8 mouse cellular contexts compared by ENCODE assay signal in the genomic region with DNA sequence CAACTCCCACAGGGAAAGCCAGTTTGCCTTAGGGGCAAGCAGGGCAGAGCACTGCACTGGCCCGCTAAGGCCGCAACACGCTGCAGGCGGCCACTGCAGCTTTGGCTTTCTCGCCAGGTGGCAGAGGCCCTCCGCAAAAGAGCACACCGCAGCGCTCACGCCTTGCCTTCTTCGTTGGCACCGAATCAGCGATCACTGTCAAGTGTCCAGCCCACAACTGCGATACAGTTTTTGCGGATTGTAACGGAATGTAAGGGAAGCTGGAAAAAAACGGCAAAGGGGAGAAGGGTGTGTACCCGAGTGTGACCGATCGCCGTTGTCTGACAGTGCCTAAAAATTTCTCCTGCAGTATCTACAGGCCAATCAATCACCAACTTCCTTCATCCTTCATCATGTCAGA. TPM values are rescaled to one million over a fixed set of nuclear protein-coding genes. Genes with fewer than 3 reads are reported as not detected.
DNase-seq lines count a peak whose midpoint lies in the region; ATAC-seq and TF ChIP-seq lines count a peak whose summit lies in the region.

No protein-coding gene starts in this region.

- TF ChIP-seq POLR2A in bone marrow macrophage, adult 2 months (IDR thresholded peaks at IDR 0.05; ENCODE audit: borderline replicate concordance, low read depth, low read length): no peak

- peak overlapping the region; percentile 83 for H3K27ac ChIP-seq in layer of hippocampus, adult 2 months
- H3K27ac ChIP-seq in bone marrow macrophage, adult 2 months (ENCODE audit: insufficient read depth, low read depth, low read length): no peak overlapping the region
- no peak overlapping the region for H3K27ac ChIP-seq in embryonic facial prominence, embryonic 14.5 days (replicated peaks; ENCODE audit: low read depth, low read length)
- H3K27ac ChIP-seq in intestine, embryonic 15.5 days: no peak overlapping the region
- H3K27ac ChIP-seq in midbrain, postnatal 0 days (ENCODE audit: low read depth, low read length): peak overlapping the region; percentile 91

- peaks cover 30% of the 10 kb centered on the region for H3K4me1 ChIP-seq in bone marrow macrophage, adult 2 months (ENCODE audit: control insufficient read depth, insufficient read depth, low read length)
- peaks cover 10% of the 10 kb centered on the region; the same call in 1 of the 2 replicates for H3K4me1 ChIP-seq in embryonic facial prominence, embryonic 14.5 days (ENCODE audit: control insufficient read depth, insufficient read depth, low read length)
- peaks cover 16% of the 10 kb centered on the region for H3K4me1 ChIP-seq in intestine, embryonic 15.5 days (replicated peaks)
- no peaks in the 10 kb centered on the region for H3K4me1 ChIP-seq in midbrain, postnatal 0 days (ENCODE audit: insufficient read depth, low read length)

- TF ChIP-seq CTCF in layer of hippocampus, adult 2 months (conservative IDR thresholded peaks at IDR 0.05): no peak; the same call in none of the 2 replicates
- no peak for TF ChIP-seq CTCF in bone marrow macrophage, adult 2 months (IDR thresholded peaks at IDR 0.05; ENCODE audit: low read depth, low read length)
- peak; percentile 59 for TF ChIP-seq CTCF in midbrain, postnatal 0 days (IDR thresholded peaks at IDR 0.05)

- peak overlapping the region; percentile 91 for H3K4me2 ChIP-seq in embryonic facial prominence, embryonic 14.5 days (ENCODE audit: low read depth, low read length)
- peak overlapping the region; percentile 98 for H3K4me2 ChIP-seq in intestine, embryonic 15.5 days (replicated peaks)
- H3K4me2 ChIP-seq in midbrain, postnatal 0 days (ENCODE audit: low read depth, low read length, poor library complexity, severe bottlenecking): peak overlapping the region; percentile 71

- H3K9me3 ChIP-seq in embryonic facial prominence, embryonic 14.5 days (ENCODE audit: control insufficient read depth, low read length): no peaks in the 10 kb centered on the region
- H3K9me3 ChIP-seq in intestine, embryonic 15.5 days: no peaks in the 10 kb centered on the region
- H3K9me3 ChIP-seq in midbrain, postnatal 0 days (ENCODE audit: low read length): 0 out of 2 replicates have a peak, but pooled peaks cover 2% of the 10 kb centered on the region

- H3K36me3 ChIP-seq in embryonic facial prominence, embryonic 14.5 days (ENCODE audit: control insufficient read depth, insufficient read depth, low read length): no peaks in the 10 kb centered on the region
- H3K36me3 ChIP-seq in intestine, embryonic 15.5 days: no peaks in the 10 kb centered on the region
- 0 out of 2 replicates have a peak, but pooled peaks cover 3% of the 10 kb centered on the region for H3K36me3 ChIP-seq in midbrain, postnatal 0 days (ENCODE audit: insufficient read depth, low read length)

- peaks cover 18% of the 10 kb centered on the region for H3K27me3 ChIP-seq in embryonic facial prominence, embryonic 14.5 days (replicated peaks; ENCODE audit: control insufficient read depth, insufficient read depth, low read length)
- H3K27me3 ChIP-seq in intestine, embryonic 15.5 days (replicated peaks): peaks cover 35% of the 10 kb centered on the region
- H3K27me3 ChIP-seq in midbrain, postnatal 0 days (ENCODE audit: insufficient read depth, low read length): no peaks in the 10 kb centered on the region

- 0 out of 2 replicates have a peak, but pooled peaks have one; percentile 6 for ATAC-seq in embryonic facial prominence, embryonic 14.5 days (ENCODE audit: low read depth)
- peak; percentile 36 for ATAC-seq in intestine, embryonic 15.5 days
- peak; percentile 52 for ATAC-seq in midbrain, postnatal 0 days (ENCODE audit: low FRiP score)

- H3K4me3 ChIP-seq in layer of hippocampus, adult 2 months: peak overlapping the region; percentile 79
- H3K4me3 ChIP-seq in bone marrow macrophage, adult 2 months (ENCODE audit: insufficient read depth, low read length): peak overlapping the region; percentile 70
- peak overlapping the region; percentile 66 for H3K4me3 ChIP-seq in embryonic facial prominence, embryonic 14.5 days (ENCODE audit: low read depth, low read length)
- peak overlapping the region; percentile 59 for H3K4me3 ChIP-seq in intestine, embryonic 15.5 days (replicated peaks)
- peak overlapping the region; percentile 66 for H3K4me3 ChIP-seq in midbrain, postnatal 0 days (ENCODE audit: low read depth, low read length)

- no peak for DNase-seq in layer of hippocampus, adult 2 months (ENCODE audit: low spot score in 2 of 2)
- no peak for DNase-seq in layer of hippocampus, adult 18-20 months (ENCODE audit: low spot score in 2 of 2)
- peak; percentile 22 for DNase-seq in embryonic facial prominence, embryonic 14.5 days (ENCODE audit: low spot score)
- peak; percentile 53 for DNase-seq in midbrain, postnatal 0 days (ENCODE audit: low spot score)
- DNase-seq in thymus, postnatal 0 days (ENCODE audit: low spot score): no peak
- DNase-seq in gastrocnemius, adult 18-20 months (ENCODE audit: low spot score): no peak

- peak overlapping the region; percentile 28; the same call in 1 of the 2 replicates for H3K9ac ChIP-seq in embryonic facial prominence, embryonic 14.5 days (ENCODE audit: low read depth, low read length)
- H3K9ac ChIP-seq in intestine, embryonic 15.5 days: no peak overlapping the region
- peak overlapping the region; percentile 72 for H3K9ac ChIP-seq in midbrain, postnatal 0 days (replicated peaks; ENCODE audit: low read length, poor library complexity, severe bottlenecking)

- 3% methylated on average over 20 of the region's 20 CpGs for WGBS in embryonic facial prominence, embryonic 14.5 days
- 6% methylated on average over 20 of the region's 20 CpGs for WGBS in intestine, embryonic 15.5 days
- WGBS in midbrain, postnatal 0 days: 2% methylated on average over 20 of the region's 20 CpGs

RNA-seq across cellular contexts. Expression of gene Bend6, which starts 0.7 kb away (rescaled TPM):
- total RNA-seq in layer of hippocampus, adult 2 months (2021): 10 to 100 TPM; 71.7 to 72.1 TPM
- total RNA-seq in layer of hippocampus, adult 18-20 months (2021): 10 to 100 TPM; 74.5 to 80.9 TPM
- 0.42 and 1.2 TPM in 2 replicates for polyA plus RNA-seq in bone marrow macrophage, adult 2 months (2012; ENCODE audit: insufficient read depth, insufficient read length, missing spikeins)
- polyA plus RNA-seq in embryonic facial prominence, embryonic 14.5 days (2014; fragmentation: Nextera tagmentation; extraction: Ambion mirVana): 2.0 and 2.4 TPM in 2 replicates
- polyA plus RNA-seq in intestine, embryonic 15.5 days (2015; fragmentation: Nextera tagmentation; extraction: Ambion mirVana): 0.88 and 1.3 TPM in 2 replicates
- total RNA-seq in midbrain, postnatal 0 days (2014; rRNA removed): 115 and 128 TPM in 2 replicates
- 92.0 and 96.9 TPM in 2 replicates for polyA plus RNA-seq in midbrain, postnatal 0 days (2015; fragmentation: Nextera tagmentation; extraction: Ambion mirVana)
- 0.68 and 0.72 TPM in 2 replicates for polyA plus RNA-seq in thymus, postnatal 0 days (2015; fragmentation: Nextera tagmentation; extraction: Ambion mirVana)
- 1 to 10 TPM; 4.8 to 5.1 TPM for total RNA-seq in gastrocnemius, adult 18-20 months (2021)

RNA-seq across cellular contexts. Expression of gene Dst, which starts 1.1 kb away (rescaled TPM):
- 100 to 1,000 TPM; 206 to 207 TPM for total RNA-seq in layer of hippocampus, adult 2 months (2021)
- 100 to 1,000 TPM; 195 to 198 TPM for total RNA-seq in layer of hippocampus, adult 18-20 months (2021)
- polyA plus RNA-seq in bone marrow macrophage, adult 2 months (2012; ENCODE audit: insufficient read depth, insufficient read length, missing spikeins): 8.0 and 8.5 TPM in 2 replicates
- polyA plus RNA-seq in embryonic facial prominence, embryonic 14.5 days (2014; fragmentation: Nextera tagmentation; extraction: Ambion mirVana): 37.5 and 39.5 TPM in 2 replicates
- polyA plus RNA-seq in intestine, embryonic 15.5 days (2015; fragmentation: Nextera tagmentation; extraction: Ambion mirVana): 19.2 and 20.1 TPM in 2 replicates
- 155 and 184 TPM in 2 replicates for total RNA-seq in midbrain, postnatal 0 days (2014; rRNA removed)
- polyA plus RNA-seq in midbrain, postnatal 0 days (2015; fragmentation: Nextera tagmentation; extraction: Ambion mirVana): 25.7 and 31.7 TPM in 2 replicates
- polyA plus RNA-seq in thymus, postnatal 0 days (2015; fragmentation: Nextera tagmentation; extraction: Ambion mirVana): 9.4 and 11.9 TPM in 2 replicates
- 100 to 1,000 TPM; 265 to 273 TPM for total RNA-seq in gastrocnemius, adult 18-20 months (2021)

Comparison
In these comparisons a context has a peak if more than half of its experiments do, and no peak if none do; other contexts are left out.
1. DNase-seq: peak in embryonic facial prominence, embryonic 14.5 days (single experiment) and midbrain, postnatal 0 days (single experiment); none in layer of hippocampus, adult 2 months (0 of 2), layer of hippocampus, adult 18-20 months (0 of 2), thymus, postnatal 0 days (single experiment) and gastrocnemius, adult 18-20 months (single experiment).
2. H3K27ac ChIP-seq: peak in layer of hippocampus, adult 2 months (single experiment) and midbrain, postnatal 0 days (single experiment); none in bone marrow macrophage, adult 2 months (single experiment), embryonic facial prominence, embryonic 14.5 days (single experiment) and intestine, embryonic 15.5 days (single experiment).
3. RNA of gene Bend6, which starts 0.7 kb away (polyA plus RNA-seq): 92.0 to 96.9 TPM in midbrain, postnatal 0 days; 2.0 to 2.4 TPM in embryonic facial prominence, embryonic 14.5 days, 0.88 to 1.3 TPM in intestine, embryonic 15.5 days, 0.68 to 0.72 TPM in thymus, postnatal 0 days and 0.42 to 1.2 TPM in bone marrow macrophage, adult 2 months; every median in the first group is over 10 times any median in the second.
4. Peak in every context shown above with its lines, with median percentiles within 50 percentile points of each other: H3K4me3 ChIP-seq, ATAC-seq and H3K4me2 ChIP-seq.